Mouse (Mus musculus) small intestine, adult 2 months (tissue): Measurements from ENCODE around the gene Trpc1. TPM values are rescaled to one million over a fixed set of nuclear protein-coding genes. Genes with fewer than 3 reads are reported as not detected.

Experiments used
- H3K27ac ChIP-seq: fragments of 200-500 bp; 2 replicates; pipeline ENCODE4 v1.5.1; 2012; ENCODE audit warnings: low read depth, low read length, control low read depth, inconsistent platforms; ENCODE audit not compliant: insufficient read depth
- H3K27me3 ChIP-seq: fragments of 200-500 bp; 2 replicates; pipeline ENCODE4 v1.6.1; 2012; ENCODE audit warnings: mild to moderate bottlenecking, moderate library complexity, low read length, inconsistent platforms; ENCODE audit not compliant: control insufficient read depth, insufficient read depth
- H3K36me3 ChIP-seq: fragments of 200-500 bp; 2 replicates; pipeline ENCODE4 v1.6.1; 2012; ENCODE audit warnings: mild to moderate bottlenecking, low read length, control low read depth, inconsistent platforms; ENCODE audit not compliant: control insufficient read depth, insufficient read depth
- H3K4me1 ChIP-seq: fragments of 200-500 bp; 2 replicates; pipeline ENCODE4 v1.6.1; 2012; ENCODE audit warnings: low read length, inconsistent platforms, mixed read lengths; ENCODE audit not compliant: control insufficient read depth, insufficient read depth, insufficient read length
- H3K4me3 ChIP-seq: fragments of 200-500 bp; 2 replicates; pipeline ENCODE4 v1.5.1; 2012; ENCODE audit warnings: low read depth, mild to moderate bottlenecking, control low read depth, inconsistent platforms, low read length, moderate library complexity
- CTCF ChIP-seq: fragments of 200-500 bp; IDR thresholded peaks from 2 replicates; pipeline ENCODE4 v1.5.1; 2012; ENCODE audit warnings: low read depth, mild to moderate bottlenecking, control low read depth, inconsistent platforms, low read length, moderate library complexity, mixed read lengths; ENCODE audit not compliant: insufficient replicate concordance, insufficient read length; ENCODE audit errors: extremely low read depth
- POLR2A ChIP-seq: fragments of 200-500 bp; IDR thresholded peaks from 2 replicates; pipeline ENCODE4 v1.6.1; 2012; ENCODE audit warnings: low read depth, mild to moderate bottlenecking, control low read depth, inconsistent platforms, low read length, moderate library complexity
- WGBS: fragments of 180-500 bp; shearing (Covaris S2); methylation state at CpG from one replicate; pipeline ENCODE4 v1.1.7; 2018; 5-methylcytosine and 5-hydroxymethylcytosine counted together
- polyA plus RNA-seq: library from polyadenylated mRNA; depleted of rRNA; stranded (reverse); fragments of >200 nt; gene quantifications from 2 replicates; pipeline ENCODE4 v1.2.3, GENCODE M21; 2012

Gene Trpc1
- polyA plus RNA-seq, 1 experiment = 2.2 TPM

GRCm38 (mm10) chr9:95685660-95686440 is 64.3 kb downstream of the Trpc1 start:
- H3K27me3 ChIP-seq = no peaks in the 10 kb centered on the region
- H3K36me3 ChIP-seq = no peaks in the 10 kb centered on the region
- no peak overlapping the region for H3K4me3 ChIP-seq
- TF ChIP-seq CTCF = no peak
- TF ChIP-seq POLR2A = no peak
- no peaks in the 10 kb centered on the region for H3K4me1 ChIP-seq
- no peak overlapping the region for H3K27ac ChIP-seq
- WGBS = 73% methylated on average over 11 of the region's 11 CpGs

DNA sequence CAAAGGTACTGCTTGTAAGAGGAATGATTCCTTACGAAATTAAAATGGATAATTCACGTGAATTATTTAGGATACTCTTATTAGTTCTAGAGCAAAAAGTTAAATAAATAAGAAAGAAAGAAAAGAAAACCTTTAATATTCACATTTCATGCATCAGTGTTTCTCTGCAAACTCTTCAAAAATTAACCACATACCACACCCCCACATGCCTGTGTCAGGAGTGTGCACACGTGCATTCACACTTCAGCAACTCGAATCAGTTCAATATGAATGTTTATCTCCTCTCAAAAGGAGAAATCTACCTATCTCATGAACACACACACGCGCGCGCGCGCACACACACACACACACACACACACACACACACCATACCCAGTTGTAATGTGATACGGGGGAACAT is 69.5 kb downstream of the Trpc1 start:
- H3K36me3 ChIP-seq = no peaks in the 10 kb centered on the region
- no peaks in the 10 kb centered on the region for H3K27me3 ChIP-seq
- no peak overlapping the region for H3K27ac ChIP-seq
- 83% methylated on average over 11 of the region's 11 CpGs for WGBS
- no peak overlapping the region for H3K4me3 ChIP-seq
- TF ChIP-seq CTCF (no peak), POLR2A (no peak)
- no peaks in the 10 kb centered on the region for H3K4me1 ChIP-seq

GRCm38 (mm10) chr9:95679966-95680365 is 70.2 kb downstream of the Trpc1 start:
- H3K27me3 ChIP-seq = no peaks in the 10 kb centered on the region
- H3K4me1 ChIP-seq = no peaks in the 10 kb centered on the region
- H3K36me3 ChIP-seq = no peaks in the 10 kb centered on the region
- WGBS = 68% methylated on average over 7 of the region's 7 CpGs
- TF ChIP-seq POLR2A (no peak), CTCF (no peak)
- no peak overlapping the region for H3K27ac ChIP-seq
- no peak overlapping the region for H3K4me3 ChIP-seq

- Histone ChIP-seq H3K27me3 (no peaks in the 10 kb centered on the region), H3K36me3 (no peaks in the 10 kb centered on the region), H3K27ac (no peak overlapping the region), H3K4me3 (no peak overlapping the region), H3K4me1 (no peaks in the 10 kb centered on the region)
- WGBS = 96% methylated on average over 4 of the region's 4 CpGs
- TF ChIP-seq POLR2A = no peak
- no peak for TF ChIP-seq CTCF
Observed at GRCm38 (mm10) chr9:95676021-95676420, 74.2 kb downstream of the Trpc1 start.

DNA sequence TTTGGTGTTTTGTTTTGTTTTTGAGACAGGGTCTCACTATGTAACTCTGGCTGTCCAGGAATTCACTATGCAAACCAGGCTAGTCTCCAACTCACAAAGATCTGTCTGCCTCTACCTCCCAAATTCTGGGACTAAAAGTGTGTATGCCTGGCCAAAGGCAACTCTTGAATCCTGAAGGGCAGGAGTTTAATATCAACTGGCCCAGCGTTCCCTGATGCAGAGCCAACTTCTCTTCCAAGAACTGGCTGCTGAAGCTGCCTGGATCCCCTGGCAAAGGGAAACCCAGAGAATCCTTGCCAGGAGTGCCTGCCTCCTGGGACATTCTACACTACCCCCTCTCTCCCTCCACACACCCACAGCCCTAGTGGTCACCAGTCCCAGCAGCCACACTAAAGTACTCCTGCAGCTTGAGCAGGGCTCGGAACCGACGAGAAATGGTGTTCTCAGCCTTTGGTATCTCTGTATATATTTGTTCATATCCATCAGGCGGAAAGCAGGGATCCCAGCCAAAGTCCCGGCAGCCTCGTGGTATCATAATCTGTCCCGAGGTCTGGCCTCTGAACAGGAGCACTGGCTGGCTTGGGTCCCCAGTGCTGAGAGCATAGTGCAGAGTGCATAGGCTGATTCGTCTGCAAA is 75.0 kb downstream of the Trpc1 start:
- Histone ChIP-seq H3K27ac (no peak overlapping the region), H3K4me3 (no peak overlapping the region), H3K36me3 (no peaks in the 10 kb centered on the region), H3K4me1 (no peaks in the 10 kb centered on the region), H3K27me3 (no peaks in the 10 kb centered on the region)
- WGBS = 57% methylated on average over 9 of the region's 9 CpGs
- TF ChIP-seq POLR2A = no peak

- WGBS = 80% methylated on average over 6 of the region's 6 CpGs
- H3K36me3 ChIP-seq = no peaks in the 10 kb centered on the region
- no peak overlapping the region for H3K27ac ChIP-seq
- no peak overlapping the region for H3K4me3 ChIP-seq
- no peaks in the 10 kb centered on the region for H3K27me3 ChIP-seq
- H3K4me1 ChIP-seq = no peaks in the 10 kb centered on the region
- TF ChIP-seq POLR2A (no peak), CTCF (peak; percentile 32; the same call in 1 of the 2 replicates)
Observed at GRCm38 (mm10) chr9:95672760-95673159, 77.4 kb downstream of the Trpc1 start.

DNA sequence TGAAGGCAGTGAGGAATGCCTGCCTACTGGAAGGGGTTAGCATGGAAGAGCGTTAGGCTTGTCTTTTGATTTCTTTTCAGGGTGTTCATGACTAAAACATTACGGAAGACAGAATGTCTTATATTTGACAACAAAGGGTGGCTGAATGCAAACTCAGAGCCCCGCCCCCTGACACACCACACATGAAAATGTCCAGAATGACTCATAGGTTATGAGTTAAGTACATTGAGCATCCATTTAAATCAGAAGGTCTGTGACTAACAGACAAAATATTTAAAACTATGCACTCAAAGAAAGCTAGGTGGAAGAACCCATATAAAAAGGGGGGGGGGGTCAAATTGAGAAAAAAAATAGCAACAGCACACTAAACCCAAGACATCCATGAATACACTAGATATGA is 77.8 kb downstream of the Trpc1 start:
- TF ChIP-seq POLR2A (no peak), CTCF (no peak)
- no peak overlapping the region for H3K27ac ChIP-seq
- no peaks in the 10 kb centered on the region for H3K36me3 ChIP-seq
- no peaks in the 10 kb centered on the region for H3K4me1 ChIP-seq
- H3K27me3 ChIP-seq = no peaks in the 10 kb centered on the region
- 90% methylated on average over 3 of the region's 3 CpGs for WGBS
- no peak overlapping the region for H3K4me3 ChIP-seq
